Mouse (Mus musculus): ENCODE measurements around the gene Nfib.

- TF ChIP-seq CTCF (IDR thresholded peaks at IDR 0.05; ENCODE audit: insufficient read depth, low read length) (no peak), POLR2A (IDR thresholded peaks at IDR 0.05; ENCODE audit: borderline replicate concordance, extremely low read depth, low read depth, low read length) (no peak)
These were observed 162.2 kb downstream of the Nfib start for GRCm38 (mm10) chr4:82543398-82543740.

Measured in lung, adult 2 months (tissue).